In genomic region chr8:111508566-111508965, GRCm38 (mm10) we compare ENCODE assay signal across 13 mouse cellular contexts. TPM values are rescaled to one million over a fixed set of nuclear protein-coding genes. Genes with fewer than 3 reads are reported as not detected.
DNase-seq lines count a peak whose midpoint lies in the region; ATAC-seq and TF ChIP-seq lines count a peak whose summit lies in the region.
"Had no signal": no experiment of that assay in that cellular context is flagged by ENCODE, and none has a peak within 500 bp of the region (broad histone marks: within the 10 kb centered on the region; RNA-seq: fewer than 3 reads in every experiment).

No protein-coding gene starts in this region.

- TF ChIP-seq EP300 in heart, adult 2 months (IDR thresholded peaks at IDR 0.05; ENCODE audit: insufficient read depth, low read depth, low read length) = no peak

- no peak for TF ChIP-seq CTCF in heart, adult 2 months (IDR thresholded peaks at IDR 0.05)

- TF ChIP-seq POLR2A in heart, adult 2 months (IDR thresholded peaks at IDR 0.05; ENCODE audit: insufficient read depth, low read depth, low read length) = no peak

- no peak overlapping the region for H3K9ac ChIP-seq in heart, adult 2 months (ENCODE audit: low read depth, low read length)
- no peak overlapping the region for H3K9ac ChIP-seq in lung, embryonic 15.5 days
- no peak overlapping the region for H3K9ac ChIP-seq in liver, embryonic 16.5 days (ENCODE audit: low read depth, low read length)
- H3K9ac ChIP-seq in forebrain, embryonic 13.5 days = no peak overlapping the region

- no peaks in the 10 kb centered on the region; the same call in 1 of the 2 replicates for H3K36me3 ChIP-seq in heart, adult 2 months (ENCODE audit: control insufficient read depth, insufficient read depth, low read length)
- no peaks in the 10 kb centered on the region for H3K36me3 ChIP-seq in lung, embryonic 15.5 days
- H3K36me3 ChIP-seq in liver, embryonic 16.5 days (ENCODE audit: control insufficient read depth, insufficient read depth) = no peaks in the 10 kb centered on the region
- 0 out of 2 replicates have a peak, but pooled peaks cover 7% of the 10 kb centered on the region for H3K36me3 ChIP-seq in forebrain, embryonic 13.5 days (ENCODE audit: poor library complexity, severe bottlenecking)

- peak overlapping the region; percentile 65 for H3K27ac ChIP-seq in heart, adult 2 months
- 0 out of 2 replicates have a peak overlapping the region, but pooled peaks have one; percentile 0 for H3K27ac ChIP-seq in lung, embryonic 15.5 days
- H3K27ac ChIP-seq in liver, embryonic 16.5 days (ENCODE audit: low read length) = peak overlapping the region; percentile 66; the same call in 1 of the 2 replicates
- no peak overlapping the region for H3K27ac ChIP-seq in forebrain, embryonic 13.5 days
- H3K27ac ChIP-seq: macrophage had no signal

- H3K4me2 ChIP-seq in lung, embryonic 15.5 days = no peak overlapping the region
- H3K4me2 ChIP-seq in liver, embryonic 16.5 days (ENCODE audit: low read depth, low read length) = no peak overlapping the region
- no peak overlapping the region for H3K4me2 ChIP-seq in forebrain, embryonic 13.5 days

- intact Hi-C loops in heart, adult 2 months (cut with DNase I) = loop anchor here (2.0 kb wide), 1 partner anchor 16 kb away; no protein-coding TSS in a partner anchor
- intact Hi-C loops in heart, postnatal 36 days (cut with DNase I) = loop anchor here (1.0 kb wide), 1 partner anchor 10 kb away; no protein-coding TSS in a partner anchor

- no peak overlapping the region for H3K4me3 ChIP-seq in heart, adult 2 months
- no peak overlapping the region for H3K4me3 ChIP-seq in lung, embryonic 15.5 days
- no peak overlapping the region for H3K4me3 ChIP-seq in liver, embryonic 16.5 days (ENCODE audit: low read depth, low read length)
- no peak overlapping the region for H3K4me3 ChIP-seq in forebrain, embryonic 13.5 days

- no peaks in the 10 kb centered on the region for H3K9me3 ChIP-seq in lung, embryonic 15.5 days
- no peaks in the 10 kb centered on the region for H3K9me3 ChIP-seq in liver, embryonic 16.5 days (replicated peaks; ENCODE audit: control insufficient read depth, low read length)
- H3K9me3 ChIP-seq in forebrain, embryonic 13.5 days (replicated peaks) = no peaks in the 10 kb centered on the region

- no peak for DNase-seq in heart, adult 2 months
- no peak for DNase-seq in heart, postnatal 36 days
- DNase-seq in lung, postnatal 4 days = no peak
- peak; percentile 21 for DNase-seq in c-Kit-positive CD71-positive TER-119-positive erythroid progenitor cells, embryonic 14.5 days (ENCODE audit: low spot score)
- DNase-seq: cerebellum, postnatal 36 days; gastrocnemius, postnatal 14 days; right cerebral cortex, adult 18-20 months; thymus, postnatal 4 days had no signal

- H3K27me3 ChIP-seq in heart, adult 2 months (ENCODE audit: control insufficient read depth, insufficient read depth, low read length) = no peaks in the 10 kb centered on the region
- H3K27me3 ChIP-seq in lung, embryonic 15.5 days = no peaks in the 10 kb centered on the region
- no peaks in the 10 kb centered on the region for H3K27me3 ChIP-seq in liver, embryonic 16.5 days (ENCODE audit: control insufficient read depth, insufficient read depth, low read depth, low read length)
- no peaks in the 10 kb centered on the region for H3K27me3 ChIP-seq in forebrain, embryonic 13.5 days

- H3K79me2 ChIP-seq in heart, adult 2 months (replicated peaks; ENCODE audit: control insufficient read depth, insufficient read depth, low read length) = peaks cover 4% of the 10 kb centered on the region; the same call in 1 of the 2 replicates

- WGBS in heart, adult 2 months = 8% methylated on average over 2 of the region's 2 CpGs
- 27% methylated on average over 2 of the region's 2 CpGs for WGBS in lung, embryonic 15.5 days
- 26% methylated on average over 2 of the region's 2 CpGs for WGBS in liver, embryonic 16.5 days (ENCODE audit: insufficient replicate concordance)
- 10% methylated on average over 2 of the region's 2 CpGs for WGBS in forebrain, embryonic 13.5 days

- peaks cover 15% of the 10 kb centered on the region for H3K4me1 ChIP-seq in heart, adult 2 months (ENCODE audit: control insufficient read depth, insufficient read depth, low read length)
- 0 out of 2 replicates have a peak, but pooled peaks cover 5% of the 10 kb centered on the region for H3K4me1 ChIP-seq in lung, embryonic 15.5 days
- H3K4me1 ChIP-seq in liver, embryonic 16.5 days (ENCODE audit: control insufficient read depth, low read depth, low read length) = peaks cover 17% of the 10 kb centered on the region
- H3K4me1 ChIP-seq in forebrain, embryonic 13.5 days = peaks cover 4% of the 10 kb centered on the region

- no peak for ATAC-seq in lung, embryonic 15.5 days (ENCODE audit: borderline replicate concordance, extremely low read depth, low FRiP score, low TSS enrichment)
- no peak for ATAC-seq in liver, embryonic 16.5 days (ENCODE audit: low read depth)
- ATAC-seq in inflammation-experienced regulatory T-cells, adult 6 months = no peak
- no peak for ATAC-seq in forebrain, embryonic 13.5 days

RNA-seq across cellular contexts. Expression of gene Wdr59, which starts 13.3 kb away (rescaled TPM):
- total RNA-seq in heart, adult 2 months (2021) = 1 to 10 TPM; 6.9 to 7.0 TPM
- 5.4 and 8.3 TPM in 2 replicates for polyA plus RNA-seq in heart, adult 2 months (2012; rRNA removed)
- total RNA-seq in heart, postnatal 36 days (2021) = 1 to 10 TPM; 7.4 to 8.5 TPM
- polyA plus RNA-seq in lung, embryonic 15.5 days (2015; fragmentation: Nextera tagmentation; extraction: Ambion mirVana) = 5.3 and 6.0 TPM in 2 replicates
- 1.7 and 2.0 TPM in 2 replicates for polyA plus RNA-seq in liver, embryonic 16.5 days (2015; fragmentation: Nextera tagmentation; extraction: Ambion mirVana)
- 1 to 10 TPM; 2.9 to 4.9 (median 4.6) TPM for polyA plus RNA-seq in inflammation-experienced regulatory T-cells, adult 6 months (2017; shearing (Covaris generic))
- polyA plus RNA-seq in forebrain, embryonic 13.5 days (2015; fragmentation: Nextera tagmentation; extraction: Ambion mirVana) = 5.7 and 6.5 TPM in 2 replicates

RNA-seq across cellular contexts. Expression of gene Znrf1, which starts 27.3 kb away (rescaled TPM):
- 10 to 100 TPM; 54.7 to 59.0 TPM for total RNA-seq in heart, adult 2 months (2021)
- polyA plus RNA-seq in heart, adult 2 months (2012; rRNA removed) = 66.7 and 86.2 TPM in 2 replicates
- 10 to 100 TPM; 56.4 to 59.3 TPM for total RNA-seq in heart, postnatal 36 days (2021)
- polyA plus RNA-seq in lung, embryonic 15.5 days (2015; fragmentation: Nextera tagmentation; extraction: Ambion mirVana) = 31.5 and 35.2 TPM in 2 replicates
- polyA plus RNA-seq in liver, embryonic 16.5 days (2015; fragmentation: Nextera tagmentation; extraction: Ambion mirVana) = 3.6 and 4.8 TPM in 2 replicates
- polyA plus RNA-seq in inflammation-experienced regulatory T-cells, adult 6 months (2017; shearing (Covaris generic)) = 10 to 100 TPM; 12.4 to 58.2 (median 50.7) TPM
- 48.0 and 48.7 TPM in 2 replicates for polyA plus RNA-seq in forebrain, embryonic 13.5 days (2015; fragmentation: Nextera tagmentation; extraction: Ambion mirVana)
